Mouse (Mus musculus): ENCODE results near the gene Cnot1.

The Cnot1 gene

GRCm38 (mm10) chr8:95716546-95717335, 90.5 kb downstream of the Cnot1 start:
- no peak for DNase-seq

- peak; percentile 90 for DNase-seq
Measured at GRCm38 (mm10) chr8:95715676-95716531, 91.4 kb downstream of the Cnot1 start, which contains the start of gene Setd6. Gene Setd6 (plus strand): TSS chr8:95715881.

- no peak for DNase-seq
Measured at GRCm38 (mm10) chr8:95714837-95715413, 92.3 kb downstream of the Cnot1 start.

- DNase-seq: no peak
Measured at GRCm38 (mm10) chr8:95714367-95714766, 92.9 kb downstream of the Cnot1 start.

- DNase-seq: peak; percentile 78
Measured at GRCm38 (mm10) chr8:95713100-95714010, 93.9 kb downstream of the Cnot1 start.

- DNase-seq: no peak
Measured at GRCm38 (mm10) chr8:95712395-95712794, 94.9 kb downstream of the Cnot1 start.

GRCm38 (mm10) chr8:95711029-95711428, 96.2 kb downstream of the Cnot1 start:
- DNase-seq: no peak

- no peak for DNase-seq
Measured at GRCm38 (mm10) chr8:95709579-95709978, 97.7 kb downstream of the Cnot1 start.

- DNase-seq: no peak
Measured at GRCm38 (mm10) chr8:95704538-95704937, 102.7 kb downstream of the Cnot1 start.

- DNase-seq: peak; percentile 39
Measured at GRCm38 (mm10) chr8:95703461-95704260, 103.6 kb downstream of the Cnot1 start.

- peak; percentile 90 for DNase-seq
Measured at GRCm38 (mm10) chr8:95702480-95703446, 104.5 kb downstream of the Cnot1 start.

- no peak for DNase-seq
Measured at GRCm38 (mm10) chr8:95701809-95702208, 105.5 kb downstream of the Cnot1 start.

GRCm38 (mm10) chr8:95700282-95700681, 107.0 kb downstream of the Cnot1 start:
- no peak for DNase-seq

GRCm38 (mm10) chr8:95698179-95698578, 109.1 kb downstream of the Cnot1 start:
- DNase-seq: no peak

GRCm38 (mm10) chr8:95697128-95697527, 110.1 kb downstream of the Cnot1 start:
- DNase-seq: peak; percentile 85

GRCm38 (mm10) chr8:95696661-95697060, 110.6 kb downstream of the Cnot1 start:
- DNase-seq: no peak

- no peak for DNase-seq
Measured at GRCm38 (mm10) chr8:95694631-95695030, 112.6 kb downstream of the Cnot1 start.

GRCm38 (mm10) chr8:95690929-95691541, 116.2 kb downstream of the Cnot1 start:
- DNase-seq: peak; percentile 31

GRCm38 (mm10) chr8:95688073-95688672, 119.1 kb downstream of the Cnot1 start:
- DNase-seq: no peak
